Mouse (Mus musculus) erythroblast, embryonic 14.5 days (primary cell): ENCODE data around the gene Slamf1.

Experiments
- GATA1 ChIP-seq: IDR thresholded peaks from 2 replicates; pipeline ENCODE4 v1.6.1; 2012; ENCODE audit warnings: low read length, inconsistent platforms, mixed read lengths
- TAL1 ChIP-seq: IDR thresholded peaks from 3 replicates; pipeline ENCODE4 v1.6.1; 2012; ENCODE audit warnings: low read length, inconsistent platforms, mixed read lengths

DNA sequence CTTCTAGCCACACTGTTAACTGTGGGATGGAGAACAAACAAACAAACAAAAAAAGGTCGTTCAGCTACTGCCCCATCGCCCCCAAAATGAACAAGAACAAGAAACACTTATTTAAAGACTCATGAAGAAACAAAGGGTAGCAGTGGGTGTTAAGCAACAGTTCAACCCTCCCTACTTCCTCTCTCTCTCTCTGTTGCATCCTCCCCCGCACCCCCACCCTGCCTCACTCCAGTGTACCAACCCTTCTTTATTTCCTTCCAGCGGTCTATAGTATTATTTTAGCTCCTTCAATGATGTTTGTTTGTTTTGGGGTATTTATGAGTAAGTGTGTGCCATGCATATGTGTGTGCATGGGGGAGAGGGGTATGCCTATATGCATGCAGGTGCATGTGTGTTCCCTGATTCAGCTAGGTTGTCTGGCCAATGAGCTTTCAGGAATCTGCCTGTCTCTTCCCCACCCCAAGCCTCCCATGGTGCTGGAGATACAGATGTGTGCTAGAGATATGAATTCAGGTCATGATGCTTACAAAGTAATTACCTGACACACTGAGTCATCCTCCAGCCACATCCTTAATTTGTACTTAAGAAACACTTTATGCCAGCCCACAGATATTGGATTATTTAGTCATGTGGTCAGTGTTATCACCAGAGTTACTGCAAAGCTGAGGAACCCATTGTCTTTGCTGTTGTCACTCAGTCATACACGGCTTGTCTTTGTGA, 78.3 kb downstream of the Slamf1 start:
- TF ChIP-seq GATA1 (no peak), TAL1 (no peak)
